Mouse (Mus musculus) MEL (cell line): Measurements from ENCODE around the gene Pbx2.

Source experiments
- CTCF ChIP-seq, 3 experiments: IDR thresholded peaks in 2 of 3; conservative IDR thresholded peaks in 1 of 3; 2 replicates each; pipeline ENCODE4 v1.5.1; 2011 to 2012; ENCODE audit warnings: low read length in 3 of 3, low read depth in 2 of 3, mild to moderate bottlenecking in 2 of 3, improper control_type of control experiment in 1 of 3, inconsistent platforms in 1 of 3, mixed read lengths in 1 of 3, moderate library complexity in 1 of 3; ENCODE audit not compliant: control insufficient read depth in 1 of 3, insufficient read depth in 1 of 3, poor library complexity in 1 of 3, severe bottlenecking in 1 of 3
- MEF2A ChIP-seq: IDR thresholded peaks from 2 replicates; pipeline ENCODE4 v1.6.1; 2014; ENCODE audit warnings: low read depth, mild to moderate bottlenecking, inconsistent platforms, low read length, improper control_type of control experiment; ENCODE audit not compliant: poor library complexity, insufficient replicate concordance, severe bottlenecking; ENCODE audit errors: extremely low read depth
- TBP ChIP-seq: IDR thresholded peaks from 2 replicates; pipeline ENCODE4 v1.8.0; 2011; ENCODE audit warnings: low read depth, low read length, improper control_type of control experiment
- UBTF ChIP-seq: IDR thresholded peaks from 2 replicates; pipeline ENCODE4 v1.6.1; 2012; ENCODE audit warnings: low read depth, mild to moderate bottlenecking, inconsistent platforms, low read length, improper control_type of control experiment, moderate library complexity, borderline replicate concordance; ENCODE audit not compliant: insufficient read depth
- ZMIZ1 ChIP-seq: IDR thresholded peaks from 2 replicates; pipeline ENCODE4 v1.6.1; 2012; ENCODE audit warnings: low read depth, mild to moderate bottlenecking, inconsistent platforms, low read length, improper control_type of control experiment, moderate library complexity

DNA sequence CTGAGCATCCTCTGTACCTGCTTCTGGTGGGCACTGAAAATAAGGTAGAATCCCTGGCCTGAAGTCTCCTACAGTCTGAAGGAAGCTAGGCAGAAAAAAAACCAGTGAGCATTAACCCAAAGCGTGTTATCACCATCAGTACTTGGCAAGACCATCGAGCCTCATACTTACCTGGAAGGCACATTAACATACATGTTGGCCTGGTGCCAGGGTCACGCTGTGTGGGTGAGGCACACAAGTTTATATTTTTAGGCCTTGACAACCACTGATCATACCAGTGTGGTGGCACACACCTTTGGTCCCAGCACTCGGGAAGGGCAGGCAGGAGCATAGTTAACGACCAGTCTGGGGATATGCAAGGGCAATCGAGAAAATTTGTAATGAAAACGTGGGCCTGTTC is 16.9 kb downstream of the Pbx2 start:
- TF ChIP-seq UBTF (no peak), ZMIZ1 (no peak), TBP (no peak), CTCF (IDR thresholded peaks at IDR 0.05 in 2 of 3, conservative IDR thresholded peaks at IDR 0.05 in 1 of 3; ENCODE audit: control insufficient read depth in 1 of 3, insufficient read depth in 1 of 3, low read depth in 2 of 3, low read length in 3 of 3, poor library complexity in 1 of 3, severe bottlenecking in 1 of 3) (no peak), MEF2A (no peak)
